Mouse (Mus musculus) liver, embryonic 15.5 days (tissue): ENCODE results near the gene Rspo1. TPM values are rescaled to one million over a fixed set of nuclear protein-coding genes. Genes with fewer than 3 reads are reported as not detected.

Source experiments
- ATAC-seq: fragments of 200-750 bp; cut with Nextera tagmentation; 2 replicates; pipeline ENCODE4 v1.8.0; 2017; ENCODE audit warnings: moderate number of reproducible peaks, mild to moderate bottlenecking, moderate library complexity; ENCODE audit not compliant: insufficient read depth
- H3K27ac ChIP-seq: fragments of 300-500 bp; sonication (generic); replicated peaks from 2 replicates; pipeline ENCODE4 v1.5.1; 2015; ENCODE audit warnings: mild to moderate bottlenecking, inconsistent platforms
- H3K27me3 ChIP-seq: fragments of 300-500 bp; sonication (generic); 2 replicates; pipeline ENCODE4 v1.6.1; 2015; ENCODE audit warnings: mild to moderate bottlenecking, inconsistent platforms
- H3K36me3 ChIP-seq: fragments of 300-500 bp; sonication (generic); replicated peaks from 2 replicates; pipeline ENCODE4 v1.6.1; 2015; ENCODE audit warnings: moderate library complexity, mild to moderate bottlenecking, inconsistent platforms
- H3K4me1 ChIP-seq: fragments of 300-500 bp; sonication (generic); replicated peaks from 2 replicates; pipeline ENCODE4 v1.6.1; 2015; ENCODE audit warnings: inconsistent platforms
- H3K4me2 ChIP-seq: fragments of 300-500 bp; sonication (generic); 2 replicates; pipeline ENCODE4 v1.6.1; 2015; ENCODE audit warnings: moderate library complexity, mild to moderate bottlenecking, inconsistent platforms
- H3K4me3 ChIP-seq: fragments of 300-500 bp; sonication (generic); replicated peaks from 2 replicates; pipeline ENCODE4 v1.5.1; 2015; ENCODE audit warnings: mild to moderate bottlenecking, inconsistent platforms
- H3K9ac ChIP-seq: fragments of 300-500 bp; sonication (generic); 2 replicates; pipeline ENCODE4 v1.6.1; 2015; ENCODE audit warnings: moderate library complexity, mild to moderate bottlenecking, inconsistent platforms
- H3K9me3 ChIP-seq: fragments of 300-500 bp; sonication (generic); replicated peaks from 2 replicates; pipeline ENCODE4 v1.6.1; 2016; ENCODE audit warnings: inconsistent platforms
- WGBS: fragments of 180-500 bp; shearing (Covaris S2); methylation state at CpG from one replicate; pipeline ENCODE4 v1.1.7; 2015; ENCODE audit warnings: mixed read lengths; ENCODE audit not compliant: insufficient replicate concordance; 5-methylcytosine and 5-hydroxymethylcytosine counted together
- polyA plus RNA-seq: library from polyadenylated mRNA; unstranded; fragments of >200 nt; fragmentation: Nextera tagmentation; extraction: Ambion mirVana; gene quantifications from 2 replicates; pipeline ENCODE4 v1.2.1, GENCODE M21; 2015

Rspo1 gene
- polyA plus RNA-seq, 1 experiment from 2014 or later, result 0.67 TPM

GRCm38 (mm10) chr4:125002978-125003377, 16.7 kb downstream of the Rspo1 start:
- 0 out of 2 replicates have a peak, but pooled peaks cover 4% of the 10 kb centered on the region for H3K4me1 ChIP-seq
- H3K9ac ChIP-seq, result no peak overlapping the region
- ATAC-seq, result no peak
- H3K9me3 ChIP-seq, result no peaks in the 10 kb centered on the region
- no peaks in the 10 kb centered on the region for H3K36me3 ChIP-seq
- H3K27ac ChIP-seq, result no peak overlapping the region
- H3K27me3 ChIP-seq, result peaks cover 48% of the 10 kb centered on the region
- H3K4me2 ChIP-seq, result no peak overlapping the region
- WGBS, result 22% methylated on average over 8 of the region's 8 CpGs
- no peak overlapping the region for H3K4me3 ChIP-seq

GRCm38 (mm10) chr4:125004886-125005285, 18.7 kb downstream of the Rspo1 start:
- Histone ChIP-seq H3K9ac (no peak overlapping the region), H3K27me3 (peaks cover 64% of the 10 kb centered on the region), H3K4me2 (no peak overlapping the region), H3K9me3 (no peaks in the 10 kb centered on the region), H3K36me3 (no peaks in the 10 kb centered on the region), H3K27ac (no peak overlapping the region), H3K4me3 (no peak overlapping the region), H3K4me1 (no peaks in the 10 kb centered on the region)
- 40% methylated on average over 12 of the region's 12 CpGs for WGBS
- no peak for ATAC-seq

- Histone ChIP-seq H3K4me1 (no peaks in the 10 kb centered on the region), H3K27ac (no peak overlapping the region), H3K9me3 (no peaks in the 10 kb centered on the region), H3K9ac (no peak overlapping the region), H3K36me3 (no peaks in the 10 kb centered on the region), H3K4me3 (no peak overlapping the region), H3K27me3 (peaks cover 68% of the 10 kb centered on the region), H3K4me2 (no peak overlapping the region)
- WGBS, result 30% methylated on average over 15 of the region's 15 CpGs
- ATAC-seq, result no peak
Measured at GRCm38 (mm10) chr4:125007460-125007859, 21.2 kb downstream of the Rspo1 start.

GRCm38 (mm10) chr4:125008220-125008619, 22.0 kb downstream of the Rspo1 start:
- H3K4me2 ChIP-seq, result no peak overlapping the region
- no peaks in the 10 kb centered on the region for H3K9me3 ChIP-seq
- H3K9ac ChIP-seq, result no peak overlapping the region
- 57% methylated on average over 6 of the region's 6 CpGs for WGBS
- no peaks in the 10 kb centered on the region for H3K36me3 ChIP-seq
- H3K4me1 ChIP-seq, result no peaks in the 10 kb centered on the region
- no peak for ATAC-seq
- H3K27ac ChIP-seq, result no peak overlapping the region
- H3K27me3 ChIP-seq, result peaks cover 68% of the 10 kb centered on the region
- no peak overlapping the region for H3K4me3 ChIP-seq

GRCm38 (mm10) chr4:125008712-125009111, 22.5 kb downstream of the Rspo1 start:
- Histone ChIP-seq H3K27ac (no peak overlapping the region), H3K27me3 (peaks cover 66% of the 10 kb centered on the region), H3K36me3 (no peaks in the 10 kb centered on the region), H3K4me3 (no peak overlapping the region), H3K4me2 (no peak overlapping the region), H3K9me3 (no peaks in the 10 kb centered on the region), H3K4me1 (no peaks in the 10 kb centered on the region), H3K9ac (no peak overlapping the region)
- WGBS, result 72% methylated on average over 8 of the region's 8 CpGs
- no peak for ATAC-seq

GRCm38 (mm10) chr4:125015806-125016635, 29.8 kb downstream of the Rspo1 start, which contains the start of gene Gnl2:
TSS of gene Gnl2 (plus strand) at chr4:125016585.
- Histone ChIP-seq H3K4me3 (no peak within 1 kb of the TSS), H3K27ac (no peak within 1 kb of the TSS), H3K4me1 (no peaks in the 10 kb centered on the region), H3K27me3 (peaks cover 33% of the 10 kb centered on the region), H3K9ac (no peak within 1 kb of the TSS), H3K9me3 (no peaks in the 10 kb centered on the region), H3K36me3 (no peaks in the 10 kb centered on the region), H3K4me2 (no peak within 1 kb of the TSS; the same call in 1 of the 2 replicates)
- ATAC-seq, result no peak
- 53% methylated on average over 10 of the region's 10 CpGs for WGBS

GRCm38 (mm10) chr4:125017431-125017830, 31.2 kb downstream of the Rspo1 start:
- Histone ChIP-seq H3K4me2 (no peak overlapping the region), H3K9ac (no peak overlapping the region), H3K4me1 (no peaks in the 10 kb centered on the region), H3K4me3 (no peak overlapping the region), H3K9me3 (no peaks in the 10 kb centered on the region), H3K27me3 (peaks cover 35% of the 10 kb centered on the region), H3K36me3 (no peaks in the 10 kb centered on the region), H3K27ac (no peak overlapping the region)
- 61% methylated on average over 11 of the region's 11 CpGs for WGBS
- no peak for ATAC-seq

- Histone ChIP-seq H3K4me1 (no peaks in the 10 kb centered on the region), H3K9ac (no peak overlapping the region), H3K36me3 (no peaks in the 10 kb centered on the region), H3K4me3 (no peak overlapping the region), H3K4me2 (no peak overlapping the region), H3K27me3 (peaks cover 46% of the 10 kb centered on the region), H3K9me3 (no peaks in the 10 kb centered on the region), H3K27ac (no peak overlapping the region)
- 21% methylated on average over 11 of the region's 11 CpGs for WGBS
- ATAC-seq, result no peak
Measured at GRCm38 (mm10) chr4:125020780-125021538, 34.7 kb downstream of the Rspo1 start.

GRCm38 (mm10) chr4:125029891-125030614, 43.8 kb downstream of the Rspo1 start:
- H3K36me3 ChIP-seq, result peaks cover 16% of the 10 kb centered on the region
- H3K4me2 ChIP-seq, result peak overlapping the region; percentile 95
- H3K27me3 ChIP-seq, result peaks cover 30% of the 10 kb centered on the region
- peak overlapping the region; percentile 82 for H3K9ac ChIP-seq
- peak overlapping the region; percentile 94 for H3K4me3 ChIP-seq
- peak overlapping the region; percentile 74 for H3K27ac ChIP-seq
- peak; percentile 98 for ATAC-seq
- H3K4me1 ChIP-seq, result peaks cover 32% of the 10 kb centered on the region
- no peaks in the 10 kb centered on the region for H3K9me3 ChIP-seq
- under 1% methylated on average over 50 of the region's 50 CpGs for WGBS

GRCm38 (mm10) chr4:125034341-125034740, 48.1 kb downstream of the Rspo1 start:
- Histone ChIP-seq H3K36me3 (peaks cover 48% of the 10 kb centered on the region), H3K4me1 (peaks cover 57% of the 10 kb centered on the region), H3K4me2 (no peak overlapping the region), H3K27me3 (no peaks in the 10 kb centered on the region), H3K9ac (no peak overlapping the region), H3K4me3 (no peak overlapping the region), H3K27ac (no peak overlapping the region), H3K9me3 (no peaks in the 10 kb centered on the region)
- WGBS, result 85% methylated on average over 4 of the region's 4 CpGs
- no peak for ATAC-seq

GRCm38 (mm10) chr4:125044454-125044853, 58.2 kb downstream of the Rspo1 start:
- H3K4me2 ChIP-seq, result no peak overlapping the region
- H3K27ac ChIP-seq, result no peak overlapping the region
- H3K4me3 ChIP-seq, result no peak overlapping the region
- H3K4me1 ChIP-seq, result peaks cover 7% of the 10 kb centered on the region
- WGBS, result 74% methylated on average over 7 of the region's 7 CpGs
- ATAC-seq, result no peak
- H3K36me3 ChIP-seq, result peaks cover 97% of the 10 kb centered on the region
- no peaks in the 10 kb centered on the region for H3K9me3 ChIP-seq
- H3K27me3 ChIP-seq, result no peaks in the 10 kb centered on the region
- H3K9ac ChIP-seq, result no peak overlapping the region
